Mouse (Mus musculus) ES-Bruce4 (cell line): ENCODE data around the gene Shisa7.

Experiments used
- CTCF ChIP-seq: IDR thresholded peaks from one replicate; pipeline ENCODE4 v1.8.1; 2011; ENCODE audit warnings: low read depth, low read length
- POLR2A ChIP-seq: IDR thresholded peaks from one replicate; pipeline ENCODE4 v1.8.1; 2011; ENCODE audit warnings: low read length; ENCODE audit not compliant: insufficient read depth

- TF ChIP-seq CTCF: no peak
- no peak for TF ChIP-seq POLR2A
These were observed 15.0 kb upstream of the Shisa7 start for GRCm38 (mm10) chr7:4859418-4859978.
